In genomic region chr15:97102181-97102580, GRCm38 (mm10) we compare ENCODE assay signal across 16 mouse cellular contexts. TPM values are rescaled to one million over a fixed set of nuclear protein-coding genes. Genes with fewer than 3 reads are reported as not detected.
DNase-seq lines count a peak whose midpoint lies in the region; ATAC-seq lines count a peak whose summit lies in the region.
"Had no signal": no experiment of that assay in that cellular context is flagged by ENCODE, and none has a peak within 500 bp of the region (broad histone marks: within the 10 kb centered on the region; RNA-seq: fewer than 3 reads in every experiment).

No protein-coding gene starts in this region.

- ATAC-seq in cerebellum, adult (ENCODE audit: insufficient number of reproducible peaks, low FRiP score, low TSS enrichment), result no peak
- ATAC-seq: forebrain, embryonic 13.5 days; liver, postnatal 0 days had no signal

- peak; percentile 24 for DNase-seq in adrenal gland, postnatal 10 days
- no peak for DNase-seq in adrenal gland, adult 8-10 months
- peak; percentile 64 for DNase-seq in NIH3T3 (ENCODE audit: low read depth)
- peak; percentile 61 to 77 for DNase-seq in heart, adult 18-20 months
- peak; percentile 79 to 80 for DNase-seq in heart, postnatal 10 days
- no peak for DNase-seq in cerebellum, adult 8-10 months
- no peak for DNase-seq in spleen, postnatal 10 days (ENCODE audit: low spot score in 2 of 2)
- DNase-seq: cerebellum, adult 11-12 months; kidney, postnatal 25 days; liver, postnatal 0 days; midbrain, embryonic 14.5 days; retina, postnatal 1 day had no signal

- intact Hi-C loops in heart, postnatal 10 days (cut with DNase I), result loop anchor here (5.0 kb wide), 1 partner anchor 100 kb away; no protein-coding TSS in a partner anchor

RNA-seq across cellular contexts. Expression of gene Slc38a4, which starts 46.4 kb away (rescaled TPM):
- total RNA-seq in adrenal gland, postnatal 10 days (2021), result 100 to 1,000 TPM in 1 of 2 experiments, 10 to 100 TPM in 1; 47.6 to 103 TPM
- total RNA-seq in adrenal gland, adult 8-10 months (2022), result 1 to 10 TPM; 4.0 to 6.1 (median 4.8) TPM
- 1 to 10 TPM; 3.7 to 5.0 TPM for total RNA-seq in heart, adult 18-20 months (2021)
- 10 to 100 TPM; 61.5 to 61.8 TPM for total RNA-seq in heart, postnatal 10 days (2021)
- total RNA-seq: granulocyte monocyte progenitor cell, adult 5-6 weeks; MEL had no signal

Comparison
In these comparisons a context has a peak if more than half of its experiments do, and no peak if none do; other contexts are left out.
1. DNase-seq: peak in adrenal gland, postnatal 10 days (single experiment), NIH3T3 (single experiment), heart, adult 18-20 months (2 of 2) and heart, postnatal 10 days (2 of 2); none in adrenal gland, adult 8-10 months (single experiment), cerebellum, adult 8-10 months (single experiment) and spleen, postnatal 10 days (0 of 2).
2. RNA of gene Slc38a4, which starts 46.4 kb away (total RNA-seq): 47.6 to 103 TPM in adrenal gland, postnatal 10 days and 61.5 to 61.8 TPM in heart, postnatal 10 days; 4.0 to 6.1 TPM in adrenal gland, adult 8-10 months and 3.7 to 5.0 TPM in heart, adult 18-20 months; every median in the first group is over 4 times any median in the second.